Mouse (Mus musculus): ENCODE measurements at regions not wholly inside any gene's neighbourhood (a gene's known extent, or its start where the extent isn't known, plus 50 kb on each side); places are given as distances from the start of the nearest gene placed in this dataset.

DNA sequence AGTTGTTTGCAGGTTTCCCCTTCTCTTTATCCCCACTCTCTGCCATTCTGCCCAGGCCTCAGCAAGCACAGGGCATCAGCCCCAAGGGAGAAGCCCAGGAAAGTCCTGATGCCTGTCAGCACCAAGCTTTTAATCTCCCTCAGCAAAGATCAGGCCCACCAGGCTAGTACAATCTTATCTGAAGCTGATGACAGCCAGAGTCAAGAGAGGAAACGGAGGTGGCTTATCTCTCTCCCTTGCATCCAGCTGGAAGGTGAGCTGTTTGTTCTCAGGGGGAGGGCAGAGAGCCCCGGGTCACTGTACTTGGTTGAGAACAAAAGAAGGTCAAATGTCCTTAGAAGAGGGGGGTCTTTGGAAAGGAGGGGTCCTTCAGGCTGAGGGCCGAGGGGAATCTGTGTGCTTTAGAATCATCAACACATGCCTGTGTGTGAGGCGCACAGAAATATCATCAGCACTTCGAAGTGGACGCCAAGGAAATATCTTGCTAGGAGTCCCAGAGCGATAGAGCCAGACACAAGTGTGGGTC lies 246.8 kb downstream of the Rybp start:
- no peak for DNase-seq

DNA sequence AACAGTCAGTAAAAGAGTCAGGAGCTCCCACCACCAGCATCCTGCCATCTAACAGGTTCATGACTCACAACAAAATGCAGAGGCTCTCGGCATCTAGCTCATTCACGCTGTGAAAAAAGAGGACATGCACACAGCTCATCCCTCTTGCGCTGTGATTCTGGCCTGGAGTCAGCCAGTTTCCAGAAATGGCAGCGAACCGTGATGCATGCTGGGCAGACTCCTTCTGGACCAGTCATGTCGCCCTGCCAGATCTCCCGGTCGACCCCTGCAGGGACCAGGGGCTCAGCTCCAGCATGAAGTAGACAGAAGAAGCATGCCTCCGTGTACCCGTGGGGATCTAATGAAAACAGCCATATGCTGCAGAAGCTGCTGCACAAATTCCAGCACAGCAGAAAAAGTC lies 254.6 kb downstream of the Rybp start:
- DNase-seq = no peak

DNA sequence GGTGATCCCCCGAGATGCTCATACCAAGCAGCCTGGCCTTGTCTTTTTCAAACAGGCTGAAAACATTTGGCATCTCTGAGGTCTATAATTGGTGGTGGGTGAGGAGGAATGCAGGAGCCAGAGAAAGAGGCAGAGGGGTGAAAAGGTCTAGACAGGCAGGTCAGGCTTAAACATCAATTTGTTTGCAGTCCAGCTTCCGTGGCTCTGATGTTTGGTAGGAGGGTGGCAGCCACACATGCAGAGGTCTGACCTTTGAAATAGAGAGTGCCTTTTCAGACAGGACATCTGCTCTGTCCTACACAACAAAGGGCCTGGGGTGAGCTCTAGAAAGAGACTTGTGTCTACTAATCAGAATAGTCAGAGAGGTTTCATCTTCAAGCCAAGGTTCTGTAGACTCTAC lies 256.8 kb downstream of the Rybp start:
- DNase-seq = no peak

DNA sequence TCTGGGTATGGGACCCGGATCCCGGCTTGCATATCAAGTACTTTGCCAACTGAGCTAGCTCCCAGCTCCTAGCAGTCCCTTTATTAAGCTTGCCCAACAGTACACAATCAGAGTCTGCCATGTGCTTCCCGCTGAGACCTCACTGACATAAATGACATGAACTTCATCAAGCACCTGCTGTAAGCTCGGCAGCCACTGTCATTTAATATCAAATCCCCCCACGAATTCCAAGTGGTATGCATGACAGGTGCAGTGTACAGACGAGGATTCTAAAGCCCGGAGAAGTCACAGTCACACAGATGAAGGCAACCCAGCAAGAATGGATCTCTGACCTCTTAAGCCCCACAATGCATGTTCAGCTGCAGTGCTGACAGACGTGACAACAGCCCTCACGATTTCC lies 257.3 kb downstream of the Rybp start:
- no peak for DNase-seq

DNA sequence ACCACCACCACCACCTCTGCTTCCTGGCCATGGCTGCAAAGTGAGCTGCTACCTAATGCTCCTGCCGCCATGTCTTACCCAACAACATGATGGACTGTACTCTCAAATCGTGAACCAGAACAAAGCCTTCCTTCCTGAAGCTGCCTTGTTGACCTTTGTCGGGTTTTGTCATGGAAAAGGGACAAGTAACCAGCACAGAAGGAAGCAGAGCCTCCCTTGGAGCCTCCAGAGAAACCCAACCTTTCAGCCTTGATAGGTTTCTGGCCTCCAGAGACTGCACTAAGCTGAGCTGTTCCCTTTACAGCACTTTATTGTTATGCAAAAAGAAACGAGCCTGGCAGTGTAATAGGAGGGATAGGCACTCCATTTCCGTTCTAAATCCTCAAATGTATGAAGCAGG lies 259.8 kb downstream of the Rybp start:
- DNase-seq = no peak

DNA sequence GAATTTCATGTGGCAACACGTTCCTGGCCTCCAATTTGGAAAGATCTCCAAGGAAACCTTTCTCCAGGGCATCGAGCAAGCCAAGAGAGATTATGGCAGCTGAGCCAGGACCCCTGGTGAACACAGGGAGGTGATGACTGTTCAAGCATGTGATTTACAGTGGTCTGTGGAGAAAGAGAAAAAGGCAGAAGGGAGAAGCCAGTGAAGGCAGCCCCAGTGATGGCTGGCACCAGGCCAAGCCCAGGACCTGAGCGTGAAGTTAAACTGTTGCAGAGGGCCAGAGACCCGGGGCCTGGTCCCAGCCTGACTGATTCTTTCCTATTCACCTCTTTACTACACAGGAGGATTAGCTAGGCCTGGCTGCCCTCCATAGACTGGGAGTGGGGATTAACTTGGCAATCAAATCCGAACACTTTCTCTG lies 261.7 kb downstream of the Rybp start:
- peak; percentile 57 for DNase-seq

DNA sequence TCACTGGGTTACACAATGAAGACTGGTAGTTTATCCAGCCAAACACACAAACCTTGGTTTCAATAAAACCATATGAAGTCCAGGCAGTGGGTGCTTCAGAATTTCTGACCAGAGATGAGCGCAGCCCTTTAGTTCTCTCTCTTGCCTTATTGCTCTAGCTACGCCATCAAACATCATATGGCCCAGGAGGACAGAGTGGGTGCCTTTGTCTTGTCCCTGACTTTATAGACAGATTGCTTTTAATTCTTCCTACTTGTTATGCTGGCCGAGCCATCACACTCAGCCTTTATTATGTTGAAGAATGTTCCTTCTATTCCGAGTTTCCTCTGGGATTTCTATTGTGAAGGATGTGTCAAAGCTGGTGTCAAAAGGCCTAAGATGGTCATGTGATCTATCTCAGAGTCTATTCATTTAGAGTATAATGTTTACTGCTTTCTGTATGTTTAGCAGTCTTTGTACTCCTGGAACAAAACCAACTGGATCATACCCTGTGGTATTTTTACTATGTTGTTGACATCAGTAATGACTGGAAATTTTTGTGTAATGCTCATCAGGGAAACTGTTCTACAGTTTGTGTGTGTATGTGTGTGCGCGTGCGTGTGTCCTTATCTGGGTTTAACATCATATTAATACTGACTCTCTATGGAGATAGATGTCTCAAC lies 263.7 kb downstream of the Rybp start:
- DNase-seq = no peak

DNA sequence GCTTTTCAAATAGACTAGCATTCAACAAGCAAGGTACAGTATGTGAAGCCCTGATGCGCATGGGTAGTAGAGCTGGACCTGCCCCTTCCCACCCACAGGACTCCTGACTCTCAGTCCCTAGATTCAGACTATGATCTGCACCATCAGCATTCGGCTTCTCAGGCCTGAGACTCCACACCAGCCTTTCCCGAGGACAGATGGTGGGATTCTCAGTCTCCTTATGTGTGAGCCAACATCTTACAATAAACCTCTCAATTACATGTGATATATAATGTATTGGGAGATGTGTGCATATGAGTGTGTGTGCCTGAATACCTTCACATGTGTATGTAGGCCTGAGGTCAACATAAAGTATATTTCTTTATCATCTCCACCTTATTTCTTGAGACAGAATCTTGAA lies 268.3 kb downstream of the Rybp start:
- no peak for DNase-seq

DNA sequence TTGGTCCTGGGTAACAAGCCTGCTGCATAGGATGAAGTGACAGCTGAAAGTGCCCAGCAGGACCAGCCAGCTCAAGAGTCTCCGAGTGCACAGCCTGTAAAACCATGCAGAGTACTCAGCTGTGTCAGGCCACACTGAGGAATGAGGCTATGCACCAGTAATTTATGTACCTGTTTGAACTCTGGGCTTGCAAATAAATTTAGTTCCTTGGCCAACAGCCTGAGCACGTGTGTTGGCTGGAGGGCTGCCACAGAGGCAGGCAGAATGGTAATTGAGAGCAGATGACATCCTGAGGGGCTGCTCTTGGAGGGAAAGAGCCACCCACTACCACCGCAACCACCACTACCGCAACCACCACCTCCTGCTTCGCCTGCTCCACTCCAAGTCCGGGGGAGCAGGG lies 273.3 kb downstream of the Rybp start:
- DNase-seq = no peak

DNA sequence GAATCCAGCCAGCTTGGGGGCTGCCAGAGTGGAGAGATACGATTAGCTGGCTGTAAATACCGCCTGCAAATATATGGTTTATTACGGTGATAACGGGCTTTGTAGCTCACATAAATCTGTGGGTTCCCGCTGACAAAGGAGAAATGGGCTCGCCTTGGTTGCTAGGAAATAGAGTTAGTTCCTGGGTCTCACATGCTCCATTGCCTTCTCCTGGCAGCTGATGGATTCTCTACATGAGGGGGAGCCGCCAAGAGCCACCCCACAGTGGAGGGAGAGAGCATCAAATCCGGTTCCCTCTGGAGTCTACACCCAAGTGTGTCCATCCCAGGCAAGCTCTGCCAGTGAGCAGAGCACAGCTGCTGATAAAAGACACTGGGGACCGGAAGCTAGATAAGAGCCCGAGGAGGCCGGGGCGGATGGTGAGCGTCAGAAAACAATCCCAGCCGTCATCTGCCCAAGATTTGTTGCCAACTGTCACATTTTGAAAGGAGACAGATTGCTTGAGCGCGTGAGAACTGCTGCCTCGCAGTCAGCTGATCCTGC lies 275.7 kb downstream of the Rybp start:
- peak; percentile 64 for DNase-seq

DNA sequence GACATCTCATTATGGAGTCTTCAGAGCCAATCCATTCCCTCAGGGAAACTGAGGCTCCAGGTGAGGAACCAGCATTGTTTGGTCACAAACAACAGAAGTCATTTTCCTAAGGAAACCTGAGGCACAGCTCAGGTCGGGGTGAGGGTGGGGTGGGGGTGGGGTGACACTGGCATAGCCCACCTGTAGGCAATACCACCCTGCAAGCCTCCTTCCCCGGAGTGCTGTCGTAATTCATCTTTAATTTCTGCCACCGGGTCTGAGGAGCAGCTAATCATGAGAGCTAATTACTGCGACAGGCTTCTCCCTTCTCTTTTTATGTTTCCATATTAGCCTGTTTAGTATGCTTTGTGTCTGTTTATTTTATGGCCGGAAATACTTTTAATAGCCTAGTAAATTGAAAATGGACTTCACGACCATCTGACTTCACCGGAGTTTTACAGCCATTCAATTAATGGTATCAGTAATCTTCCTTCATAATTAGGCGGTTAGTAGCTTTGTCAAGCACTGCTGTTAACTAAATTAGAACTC lies 276.3 kb downstream of the Rybp start:
- no peak for DNase-seq

DNA sequence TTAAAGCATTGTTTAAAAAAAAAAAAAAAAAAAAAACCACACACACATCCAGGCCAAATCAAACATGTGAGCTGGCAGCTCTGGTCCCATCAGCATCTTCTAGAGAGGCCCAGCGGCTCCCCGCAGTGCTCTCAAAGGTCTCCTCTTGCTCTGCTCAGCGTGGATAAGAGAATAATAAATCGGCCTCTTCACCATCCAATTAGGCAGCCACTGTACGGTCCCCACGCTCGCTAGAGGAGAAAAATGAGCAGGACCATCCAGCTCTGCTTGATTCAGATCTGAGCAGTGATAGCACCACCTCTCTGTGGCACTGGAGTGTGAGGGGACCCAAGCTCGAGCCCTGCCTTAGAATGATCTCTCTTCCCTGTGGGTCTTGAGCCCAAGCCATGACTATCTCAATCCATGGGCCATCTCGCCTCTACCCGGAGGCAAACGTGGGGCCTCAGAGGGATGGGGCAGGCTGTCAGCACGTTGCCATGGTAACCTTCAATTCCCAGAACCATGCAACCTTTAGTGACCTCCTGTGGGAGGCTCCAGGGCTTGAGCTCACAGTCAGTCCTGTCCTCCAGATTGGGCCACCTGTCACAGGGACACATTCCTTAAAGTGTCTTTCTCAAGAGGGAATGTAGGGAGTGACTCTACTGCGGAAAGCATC lies 273.6 kb upstream of the Prok2 start:
- DNase-seq = peak; percentile 44

DNA sequence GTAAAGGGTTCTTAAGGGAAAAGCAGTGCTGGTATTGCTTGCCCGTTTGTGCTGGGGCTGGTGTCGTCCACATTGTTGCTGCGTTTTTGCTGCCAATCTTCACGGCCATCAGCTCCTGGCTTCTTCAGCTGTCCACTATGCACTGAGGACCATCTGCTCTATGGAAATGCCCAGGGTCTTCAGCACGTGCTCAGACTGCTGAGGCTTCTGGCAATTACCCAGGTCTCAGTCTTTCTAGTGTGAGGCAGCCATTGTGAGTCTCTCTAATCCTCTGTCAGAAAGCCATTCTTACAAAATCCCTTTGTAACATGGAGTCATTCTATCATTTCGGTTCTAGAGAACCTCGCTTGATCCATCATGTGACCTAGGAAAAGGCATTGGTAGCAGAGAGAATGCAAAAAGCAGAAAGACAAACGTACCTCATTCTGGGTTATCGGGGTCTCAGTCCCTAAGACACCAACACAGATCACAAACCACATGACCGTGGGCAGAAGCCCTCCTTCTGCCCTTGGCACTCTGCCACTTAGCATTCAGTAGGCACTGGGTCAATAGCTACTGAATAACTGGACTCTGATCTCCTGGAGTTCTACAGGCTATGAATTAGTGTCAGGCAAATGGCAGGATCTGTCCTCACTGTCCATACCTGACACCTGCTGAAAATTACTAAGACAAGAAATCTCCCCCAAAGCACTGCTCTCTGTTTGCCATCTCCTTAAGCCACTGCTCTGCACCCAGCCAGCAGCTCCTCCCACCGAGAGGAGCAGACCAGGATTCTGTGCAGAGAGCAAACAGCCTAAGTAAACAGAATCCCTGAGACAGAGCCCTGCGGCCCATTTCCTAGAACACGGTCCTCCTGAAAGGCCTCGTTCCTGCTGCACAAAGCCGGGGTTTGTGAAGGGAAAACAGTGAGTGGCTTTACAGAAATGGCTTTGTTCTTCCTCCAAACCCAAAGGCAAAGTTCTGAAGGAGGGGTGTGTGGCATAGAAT lies 270.1 kb upstream of the Prok2 start:
- DNase-seq = peak; percentile 66

DNA sequence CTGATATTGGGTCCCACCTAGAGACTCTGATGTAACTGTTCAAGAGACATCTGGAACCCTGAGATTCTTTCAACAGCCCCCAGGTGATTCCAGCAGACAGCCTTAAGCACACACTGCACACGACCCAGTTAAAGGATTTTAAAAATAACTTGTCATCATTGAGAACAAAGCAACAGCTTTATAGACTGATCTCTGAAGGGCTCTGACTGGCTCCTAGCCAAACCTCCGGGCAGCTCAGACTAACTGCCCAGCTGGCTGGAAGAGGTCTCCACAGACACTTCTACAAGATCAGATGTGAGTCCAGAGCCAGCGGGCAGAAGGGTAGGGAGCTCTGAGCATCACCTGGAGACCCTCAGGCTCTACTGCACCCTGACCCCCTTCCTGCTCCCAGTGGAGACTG lies 267.8 kb upstream of the Prok2 start:
- peak; percentile 46 for DNase-seq

DNA sequence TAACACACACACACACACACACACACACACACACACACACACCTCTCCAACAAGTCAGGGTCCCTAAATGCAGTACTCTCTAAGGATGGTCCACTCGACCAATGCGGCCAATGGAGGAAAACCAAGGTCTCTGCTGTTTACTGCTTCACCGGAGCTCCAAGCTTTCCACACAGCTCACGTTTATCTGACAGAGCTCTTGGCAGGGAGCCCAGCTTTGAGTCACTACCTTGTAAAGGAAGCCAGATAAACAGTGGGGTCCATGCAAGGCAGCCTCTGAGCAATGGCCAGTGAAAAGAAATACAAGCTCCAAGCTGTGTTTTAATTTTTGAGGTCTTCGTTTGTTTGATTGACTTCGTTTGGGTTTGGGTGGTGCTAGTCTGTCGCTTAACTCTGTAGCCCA lies 264.9 kb upstream of the Prok2 start:
- DNase-seq = no peak

DNA sequence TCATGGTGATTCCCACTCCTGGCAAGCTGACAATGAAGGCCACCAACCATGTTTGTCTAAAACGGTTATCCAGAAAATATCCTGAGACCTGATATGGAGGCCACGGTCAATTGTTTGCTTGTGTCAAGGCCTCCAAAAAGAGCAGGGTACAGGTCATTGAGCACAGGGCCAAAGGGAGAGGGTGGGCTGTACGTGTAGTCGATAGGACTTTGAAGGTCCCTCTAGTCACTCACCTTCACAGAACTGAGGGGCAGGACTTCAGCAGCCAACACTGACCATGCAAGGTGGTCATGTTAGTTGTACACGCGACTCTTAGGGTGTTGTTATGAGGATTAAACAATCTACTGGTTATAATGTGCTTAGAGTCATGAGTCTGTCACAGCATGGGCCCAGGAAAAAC lies 264.4 kb upstream of the Prok2 start:
- DNase-seq = no peak

DNA sequence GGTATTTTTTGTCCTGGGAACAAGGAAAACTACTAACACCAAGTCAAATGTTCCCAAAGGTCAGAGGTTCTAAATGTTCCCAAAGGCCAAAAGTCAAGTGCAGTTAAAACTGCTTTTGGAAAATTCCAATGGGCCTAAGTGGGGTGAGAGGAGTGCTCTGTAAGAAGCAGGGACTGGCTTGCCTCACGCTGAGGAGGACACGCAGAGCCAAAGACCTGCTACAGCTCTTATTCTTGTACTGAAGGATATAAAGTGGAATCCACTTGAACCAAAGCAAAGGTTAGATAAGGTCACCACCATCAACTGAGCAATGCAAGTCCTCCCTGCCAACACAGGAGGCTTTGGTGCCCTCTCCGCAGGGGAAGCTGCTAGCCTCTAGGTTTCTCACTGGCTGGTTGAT lies 260.3 kb upstream of the Prok2 start:
- DNase-seq = no peak

DNA sequence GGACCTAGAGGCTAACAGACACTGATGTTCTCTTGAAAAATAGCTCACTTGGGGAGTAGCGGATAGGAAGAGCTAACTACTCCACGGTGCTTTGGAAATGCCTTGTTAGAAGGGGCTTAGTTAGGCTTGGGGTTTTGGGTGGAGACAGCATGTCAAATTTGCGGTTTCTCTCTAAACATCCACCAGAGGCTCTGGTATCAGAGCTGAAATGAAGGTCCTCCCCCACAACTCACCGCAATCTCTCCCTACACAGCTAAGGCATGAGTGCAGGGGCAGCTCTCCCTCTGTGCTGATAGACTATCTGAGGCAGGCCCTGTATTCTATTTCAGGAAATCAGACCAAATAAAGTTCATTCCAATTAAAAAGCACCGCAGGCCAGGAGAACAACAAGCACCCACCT lies 259.1 kb upstream of the Prok2 start:
- no peak for DNase-seq

DNA sequence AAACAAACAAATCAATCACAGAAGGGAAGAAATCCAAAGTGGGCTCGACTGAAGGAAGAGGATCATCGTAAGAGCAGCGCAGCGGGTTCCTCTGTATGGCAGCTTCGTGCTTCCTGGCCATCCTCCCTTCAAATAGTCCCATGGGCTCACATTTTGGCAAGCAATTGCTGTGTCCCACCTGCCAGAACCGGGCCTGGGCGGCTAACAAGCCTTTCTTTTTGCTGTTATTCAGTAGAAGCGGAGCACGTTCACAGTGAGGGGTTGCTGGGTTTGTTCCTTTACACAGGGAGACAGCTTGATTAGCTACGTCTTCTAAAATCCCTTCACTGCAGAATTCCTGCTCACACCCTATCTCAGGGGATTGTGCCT lies 258.6 kb upstream of the Prok2 start:
- no peak for DNase-seq

DNA sequence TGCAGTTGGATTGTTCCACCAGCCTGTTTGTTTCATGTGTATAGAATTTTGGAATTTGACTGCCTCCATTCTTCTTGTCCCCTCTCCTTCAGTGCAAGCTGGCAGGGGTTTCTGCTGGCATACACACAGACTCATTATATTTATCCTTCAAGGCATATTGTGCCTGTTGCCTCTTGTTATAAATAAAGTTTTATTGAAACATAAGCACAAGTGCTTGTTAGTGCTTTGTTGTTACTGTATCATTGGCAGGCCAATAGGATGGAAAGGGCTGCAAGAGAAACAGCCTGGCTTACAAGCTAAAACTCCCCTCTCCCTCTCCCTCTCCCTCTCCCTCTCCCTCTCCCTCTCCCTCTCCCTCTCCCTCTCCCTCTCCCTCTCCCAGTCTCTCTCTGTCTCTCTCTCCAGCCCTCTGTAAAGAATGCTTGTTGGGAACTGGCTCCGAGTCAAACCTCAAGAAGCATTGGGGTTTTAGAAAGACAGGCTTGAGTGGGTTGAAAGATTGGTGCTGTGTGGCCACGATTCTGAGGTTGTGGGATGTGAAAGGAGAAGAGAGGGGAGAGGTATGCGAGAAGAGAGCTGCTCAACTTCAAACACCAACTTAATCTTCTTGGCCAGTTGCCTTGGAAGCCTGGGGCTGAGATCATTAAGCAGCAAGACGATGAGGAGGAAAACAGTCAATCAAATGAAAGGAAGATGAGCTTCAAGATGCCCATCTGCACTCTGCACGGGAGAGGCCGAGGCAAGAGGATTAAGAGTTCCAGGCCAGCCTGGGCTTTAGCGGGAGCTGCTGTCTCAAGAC lies 258.1 kb upstream of the Prok2 start:
- DNase-seq = peak; percentile 54

DNA sequence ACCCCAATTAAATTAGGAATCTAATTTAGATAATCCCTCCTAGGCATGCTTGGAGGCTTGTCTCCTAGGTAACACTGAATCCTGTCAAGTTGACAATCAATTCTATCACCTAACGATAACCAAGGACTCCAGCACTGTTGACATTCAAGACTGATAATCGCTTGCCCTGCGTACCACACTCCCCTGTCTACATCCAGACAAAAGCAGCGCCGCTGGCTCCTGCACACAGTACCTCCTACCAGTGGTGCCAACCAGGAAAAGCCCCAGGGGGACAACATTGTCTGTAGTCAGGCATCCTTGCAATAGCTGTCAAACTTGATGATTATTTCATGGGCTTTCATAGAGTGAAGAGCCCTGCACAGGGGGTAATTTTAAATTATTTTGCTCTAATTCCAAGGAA lies 253.4 kb upstream of the Prok2 start:
- DNase-seq = no peak

DNA sequence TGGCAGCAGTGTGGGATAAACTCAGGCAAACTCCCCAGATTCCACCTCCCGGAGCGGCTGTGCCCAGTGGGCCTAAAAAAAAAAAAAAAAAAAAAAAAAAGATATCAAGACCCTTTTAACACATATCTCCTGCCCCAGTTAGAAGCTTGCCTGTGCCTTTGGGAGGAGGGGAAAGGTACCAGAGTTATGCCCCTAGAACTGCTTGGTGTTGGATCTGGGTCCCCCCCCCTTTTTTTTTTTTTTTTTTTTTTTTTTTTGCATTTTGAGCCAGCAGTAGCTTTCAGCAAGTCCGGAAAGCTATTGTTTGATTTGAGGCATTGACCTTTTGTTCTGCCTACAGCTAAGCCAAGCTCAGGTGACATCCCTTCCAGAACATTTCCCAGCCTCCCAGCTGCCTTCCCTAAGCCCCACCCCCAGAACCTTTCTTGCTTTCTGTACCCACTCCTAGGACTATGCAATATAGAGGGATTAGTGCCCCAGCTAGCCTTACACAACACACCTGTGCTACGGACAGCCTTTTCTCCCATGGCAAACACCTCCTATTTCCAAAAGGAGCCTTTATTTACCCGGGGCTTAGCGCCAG lies 252.1 kb upstream of the Prok2 start:
- no peak for DNase-seq

Measured in retina, postnatal 1 day (tissue).